Mouse (Mus musculus) large intestine, adult 2 months (tissue): ENCODE data around the gene Shisa3. TPM values are rescaled to one million over a fixed set of nuclear protein-coding genes. Genes with fewer than 3 reads are reported as not detected.

Experiments
- DNase-seq: peaks from one replicate; pipeline ENCODE4 v3.0.0-alpha.2; 2012; ENCODE audit warnings: low read depth, low spot score
- WGBS: fragments of 180-500 bp; shearing (Covaris S2); methylation state at CpG from one replicate; pipeline ENCODE4 v1.1.7; 2018; 5-methylcytosine and 5-hydroxymethylcytosine counted together
- polyA plus RNA-seq: library from polyadenylated mRNA; depleted of rRNA; stranded (reverse); fragments of >200 nt; gene quantifications from 2 replicates; pipeline ENCODE4 v1.2.3, GENCODE M21; 2012

Gene Shisa3
- polyA plus RNA-seq, 1 experiment: 1.8 TPM

DNA sequence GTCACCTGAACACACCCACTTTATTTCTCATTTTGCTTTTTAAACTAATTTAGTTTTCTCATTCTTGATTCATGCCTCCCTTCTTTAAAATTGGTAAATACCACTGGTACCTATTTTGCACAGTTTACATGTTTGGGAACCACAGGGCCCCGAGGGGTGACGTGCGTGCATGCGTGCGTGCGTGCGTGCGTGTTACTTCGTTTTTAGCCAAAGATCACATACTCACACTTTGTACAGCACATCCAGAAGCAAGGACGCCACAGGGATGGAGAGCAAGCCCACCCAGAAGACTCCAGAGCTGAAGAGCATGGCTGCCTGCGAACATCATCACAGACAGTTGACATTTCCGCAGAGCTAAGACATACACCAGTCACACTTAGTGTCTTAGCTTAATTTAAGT is 23.6 kb downstream of the Shisa3 start:
- DNase-seq: no peak
- WGBS: 93% methylated on average over 12 of the region's 12 CpGs

DNA sequence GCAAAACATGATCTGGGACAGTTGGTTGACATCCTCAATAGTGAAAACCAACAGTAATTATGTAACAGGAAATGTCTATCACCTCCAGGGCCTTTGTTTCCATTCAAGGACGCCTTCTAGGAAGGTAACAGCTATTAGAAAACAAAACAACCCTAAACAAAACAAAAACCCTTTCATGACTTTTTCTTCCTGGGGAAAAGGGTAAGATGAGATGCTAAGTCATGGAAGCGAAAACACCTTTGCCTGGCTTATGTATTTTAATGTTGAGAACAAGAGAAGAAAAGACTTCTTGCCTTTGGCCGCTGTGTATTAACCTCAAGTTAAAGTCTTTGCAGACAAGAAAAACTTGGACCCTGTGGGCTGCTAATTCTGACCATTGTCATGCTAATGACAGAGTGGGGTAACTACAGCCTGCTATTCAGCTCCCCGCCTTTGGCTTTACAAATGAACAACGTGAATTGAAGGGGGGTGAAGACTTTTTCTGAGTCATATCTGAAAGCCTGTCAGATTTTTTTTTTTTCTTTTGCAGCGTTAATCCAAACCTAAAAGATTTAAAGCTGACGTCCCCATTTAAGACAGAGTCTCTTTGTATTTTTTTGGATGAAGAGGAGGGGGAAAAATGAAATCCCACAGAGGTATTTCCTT is 25.6 kb downstream of the Shisa3 start:
- WGBS: 77% methylated on average over 7 of the region's 7 CpGs
- DNase-seq: no peak

DNA sequence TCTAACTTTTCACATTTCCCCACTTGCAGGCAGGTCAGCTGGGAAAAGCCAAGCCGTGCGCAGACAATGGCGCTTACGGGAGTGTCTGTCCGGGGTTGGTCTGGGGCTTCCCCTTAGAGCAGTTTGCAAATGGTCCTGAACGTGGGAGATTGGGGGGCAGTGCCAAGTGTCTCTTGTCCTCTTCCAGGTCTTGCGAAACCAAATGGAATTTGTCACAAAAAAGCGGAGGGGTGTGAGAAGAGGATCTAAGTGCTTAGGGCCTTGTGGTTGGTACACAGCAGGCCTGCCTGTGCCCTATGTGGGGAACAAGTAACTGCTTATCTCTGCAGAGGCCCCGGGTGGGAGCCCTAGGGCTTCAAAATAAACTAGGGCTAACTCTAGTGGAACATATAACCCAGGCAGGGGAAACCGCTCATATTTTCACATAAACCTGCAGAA is 26.2 kb downstream of the Shisa3 start:
- 73% methylated on average over 10 of the region's 10 CpGs for WGBS
- no peak for DNase-seq

DNA sequence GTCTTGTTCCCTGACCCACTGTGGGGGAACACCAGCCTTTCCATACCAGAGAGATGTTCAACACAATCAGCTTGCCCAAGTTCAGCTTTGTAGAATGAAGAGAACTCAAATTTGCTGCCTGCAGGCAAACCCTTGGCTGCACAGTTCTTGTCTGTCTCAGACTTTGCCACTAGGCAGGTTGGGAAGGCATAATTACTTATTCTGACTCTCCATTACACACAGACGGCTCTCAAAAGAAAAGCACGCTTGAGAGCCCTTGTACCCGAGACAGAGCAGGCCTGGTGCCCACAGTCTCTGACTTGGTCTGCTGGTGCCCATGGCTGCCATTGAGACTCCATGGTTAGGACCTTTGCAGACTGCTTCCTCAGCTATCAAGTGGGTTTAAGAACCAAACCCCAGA is 26.7 kb downstream of the Shisa3 start:
- 82% methylated on average over 3 of the region's 3 CpGs for WGBS
- DNase-seq: no peak

DNA sequence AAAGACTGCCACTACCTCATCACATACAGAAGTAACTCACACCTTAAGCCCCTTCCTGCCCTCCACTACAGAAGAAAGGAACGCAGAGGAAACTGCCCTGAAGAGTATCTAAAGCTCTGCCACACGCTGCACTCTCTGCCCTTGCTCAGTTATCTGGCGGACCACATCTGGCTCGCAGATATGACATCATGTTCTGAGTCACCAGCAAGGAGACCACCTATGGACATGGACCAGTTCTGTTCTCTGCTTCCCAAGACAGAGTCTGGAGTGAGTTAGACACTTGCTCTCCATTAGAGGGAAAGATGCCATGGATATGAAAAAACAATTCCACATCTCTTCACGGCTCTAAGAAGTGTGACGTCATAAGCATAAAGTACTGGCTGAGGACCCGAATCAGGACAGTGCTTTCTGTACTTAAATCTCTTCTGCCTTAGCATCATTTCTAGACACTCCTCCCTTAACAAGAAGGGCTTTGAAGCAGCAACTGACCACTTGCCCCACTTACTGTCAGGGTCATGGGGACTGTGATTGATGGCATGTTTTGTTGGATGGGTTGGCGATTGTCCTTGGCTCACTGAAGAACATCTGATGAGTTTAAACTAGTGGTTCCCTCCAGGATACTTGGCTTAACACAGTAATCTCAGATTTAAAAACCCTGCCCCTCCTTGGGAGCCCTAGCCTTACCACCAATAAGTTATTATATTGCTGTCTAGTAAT is 33.1 kb downstream of the Shisa3 start:
- DNase-seq: no peak
- 78% methylated on average over 8 of the region's 8 CpGs for WGBS

DNA sequence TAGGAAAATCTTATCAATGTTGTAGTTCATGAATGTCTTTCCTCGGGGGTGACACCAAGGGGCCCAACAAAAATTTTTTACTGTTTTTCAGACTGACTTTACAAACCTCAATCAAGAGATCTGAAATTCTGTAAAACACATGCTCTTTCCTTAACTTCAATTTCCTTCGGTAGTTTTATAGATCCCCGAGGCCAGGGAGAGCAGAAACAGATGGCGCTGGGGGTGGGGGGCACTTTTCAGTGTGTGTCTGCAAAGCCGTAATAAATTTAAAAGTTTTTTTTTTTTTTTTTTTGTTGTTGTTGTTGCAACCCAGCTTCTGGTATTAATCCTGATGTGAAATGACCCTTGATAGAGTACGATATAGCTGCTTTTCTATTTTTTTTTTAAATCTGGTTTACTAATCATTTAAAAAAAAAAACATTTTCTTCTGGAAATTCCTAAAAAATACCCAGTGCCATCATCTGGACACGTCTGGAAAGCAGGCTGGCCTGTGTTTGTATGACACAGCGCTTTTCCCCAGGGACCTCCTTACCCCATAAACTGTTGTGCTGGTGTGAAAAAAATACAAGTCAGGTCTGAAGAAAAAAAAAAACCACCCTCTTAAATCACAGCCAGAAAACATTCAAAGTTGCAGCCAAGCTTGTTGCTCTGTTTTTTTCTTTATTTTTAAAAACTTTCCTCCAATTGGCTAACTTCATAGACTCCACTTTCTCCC is 33.9 kb downstream of the Shisa3 start:
- 69% methylated on average over 8 of the region's 8 CpGs for WGBS
- DNase-seq: no peak

DNA sequence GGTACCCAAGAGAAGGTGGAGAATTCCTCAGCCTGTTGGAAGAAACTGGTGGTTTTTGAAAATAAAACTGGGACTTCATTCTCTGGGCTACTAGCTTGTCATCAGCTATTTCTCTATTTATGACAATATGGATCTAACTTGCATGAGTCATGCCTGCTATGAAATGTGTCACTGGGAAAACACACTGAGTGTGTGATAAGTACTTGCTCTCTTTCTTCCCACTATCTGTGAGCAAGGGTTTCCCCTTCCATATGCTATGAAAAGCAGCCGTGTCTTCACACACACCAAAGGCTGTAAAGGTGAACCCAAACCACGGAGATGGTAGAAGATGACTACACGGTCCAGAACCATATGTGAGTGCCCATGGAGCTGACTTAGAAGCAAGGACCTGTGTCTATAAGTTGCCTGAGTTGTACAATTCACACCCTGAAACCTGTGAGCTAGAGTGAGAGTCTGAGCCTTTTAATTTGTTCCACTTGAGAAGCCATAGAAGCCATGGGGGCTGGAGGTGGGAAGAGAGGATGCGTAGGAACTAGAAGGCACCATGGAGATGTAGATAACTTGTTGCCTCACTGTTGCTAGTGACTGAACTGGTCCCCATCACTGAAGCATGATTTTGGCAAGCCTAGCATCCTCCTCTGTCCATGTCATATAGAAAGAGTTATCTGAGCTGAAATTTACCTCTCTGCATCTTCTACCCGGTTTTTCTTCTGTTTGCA is 36.0 kb downstream of the Shisa3 start:
- no peak for DNase-seq

DNA sequence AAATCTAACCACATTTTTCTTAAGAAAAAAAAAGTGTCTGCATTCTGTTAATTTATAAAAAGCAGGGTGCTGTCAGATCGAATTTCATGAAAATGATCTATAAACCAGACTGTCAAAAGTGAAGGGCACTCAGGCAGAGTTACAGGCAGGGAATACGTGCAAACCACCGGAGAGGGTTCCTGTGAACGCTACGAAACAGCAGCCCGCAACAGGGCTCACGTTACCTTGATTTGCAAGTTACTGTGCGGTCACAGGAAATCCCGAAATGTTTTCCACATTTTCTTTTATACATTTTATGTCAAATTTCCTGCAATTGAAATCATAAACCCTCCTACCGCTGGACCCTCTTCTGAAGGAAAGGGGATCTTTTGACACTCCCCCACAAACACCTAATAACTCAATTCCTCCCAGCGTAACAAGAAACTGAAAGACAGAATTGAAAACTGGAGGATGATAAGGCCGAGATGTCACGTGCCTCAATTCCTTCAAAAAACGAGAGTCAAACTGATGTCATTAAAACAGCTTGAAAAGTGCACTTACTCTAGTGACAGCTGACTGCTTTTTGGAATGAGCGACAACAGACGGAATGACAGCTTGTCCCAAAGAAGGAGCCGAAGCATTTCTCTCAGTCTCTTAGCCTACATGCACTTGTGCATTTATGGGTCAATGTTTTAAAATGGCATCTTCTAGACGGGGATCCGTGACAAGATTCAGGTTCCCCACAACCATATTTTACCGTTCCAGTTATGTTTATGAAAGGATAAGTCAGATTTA is 39.3 kb downstream of the Shisa3 start:
- 88% methylated on average over 20 of the region's 20 CpGs for WGBS
- DNase-seq: no peak

More for the DNA sequence above, 36.0 kb downstream of the Shisa3 start:
- 89% methylated on average over 5 of the region's 5 CpGs for WGBS

DNA sequence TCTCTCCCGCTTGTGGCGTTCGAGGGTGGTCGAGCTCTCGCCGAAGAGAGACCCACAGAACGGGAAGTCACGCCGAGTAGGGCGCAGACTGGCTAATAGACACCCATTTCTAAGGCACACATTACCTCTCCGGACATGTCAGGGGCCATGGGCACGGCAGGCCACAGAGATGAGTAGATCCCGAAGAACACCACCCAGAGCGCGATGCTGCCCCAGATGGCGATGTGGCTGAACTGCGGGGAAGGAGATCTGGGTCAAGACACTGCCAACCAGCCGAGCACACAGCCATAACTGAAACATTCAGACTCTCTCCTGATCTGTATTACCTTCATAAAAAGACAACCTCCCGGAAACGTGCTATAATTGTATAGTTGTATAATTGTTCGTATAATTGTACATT is 39.9 kb downstream of the Shisa3 start:
- no peak for DNase-seq
- WGBS: 87% methylated on average over 21 of the region's 21 CpGs

DNA sequence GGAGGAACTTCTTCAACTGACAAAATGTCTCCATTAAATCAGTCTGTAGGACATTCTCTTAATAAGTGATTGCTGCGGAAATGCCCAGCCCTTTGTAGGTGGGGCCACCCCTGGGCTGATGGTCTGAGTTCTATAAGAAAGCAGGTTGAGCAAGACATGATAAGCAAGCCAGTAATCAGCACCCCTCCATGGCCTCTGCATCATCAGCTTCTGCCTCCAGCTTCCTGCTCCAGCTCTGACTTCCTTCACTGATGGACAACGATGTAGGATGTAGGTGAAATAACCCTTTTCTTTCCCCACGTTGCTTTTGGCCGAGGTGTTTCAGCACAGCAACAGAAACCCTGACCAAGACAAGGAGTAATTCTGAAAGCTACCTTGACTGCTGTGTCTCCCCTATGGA is 41.5 kb downstream of the Shisa3 start:
- 89% methylated on average over 4 of the region's 4 CpGs for WGBS
- no peak for DNase-seq

DNA sequence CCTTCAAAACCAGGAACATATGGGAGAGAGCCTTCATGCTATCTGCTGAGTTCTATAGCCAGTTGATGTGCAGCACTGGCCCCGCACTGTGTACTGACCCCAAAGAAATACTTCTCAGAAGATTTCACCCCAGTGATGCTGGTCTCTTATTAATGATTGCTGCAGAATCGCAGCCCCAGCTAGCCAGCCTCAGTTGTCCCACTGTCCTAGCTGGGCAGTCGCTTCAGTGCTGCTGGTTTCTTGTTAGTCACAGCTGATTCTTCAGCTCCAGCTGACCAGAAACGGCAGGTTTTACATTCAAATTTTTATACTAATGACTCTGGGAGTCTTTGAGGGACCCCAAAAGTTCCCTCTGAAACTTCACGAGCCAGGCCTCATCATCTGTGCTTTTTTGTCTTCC is 42.3 kb downstream of the Shisa3 start:
- WGBS: 93% methylated on average over 5 of the region's 5 CpGs

DNA sequence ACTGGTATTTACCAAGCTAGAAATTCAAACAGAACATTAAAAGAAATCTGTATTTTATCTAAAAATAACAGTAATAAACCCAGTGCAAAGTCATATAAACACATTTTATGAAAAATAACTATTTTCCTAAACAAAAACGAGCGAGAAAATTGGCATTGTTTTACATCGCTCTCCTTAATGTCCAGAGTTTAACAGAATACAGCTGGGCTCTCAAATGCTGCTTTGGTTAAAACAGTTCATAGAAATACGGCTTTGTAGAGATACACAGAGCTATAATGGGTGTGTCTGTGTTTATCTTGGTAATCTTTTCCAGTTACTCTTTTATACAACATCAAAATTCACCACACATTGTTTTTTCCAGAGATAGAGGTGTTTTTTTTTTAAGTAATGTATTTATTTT is 44.8 kb downstream of the Shisa3 start:
- 57% methylated on average over 4 of the region's 4 CpGs for WGBS
- no peak for DNase-seq

More for the DNA sequence above, 42.3 kb downstream of the Shisa3 start:
- no peak for DNase-seq

DNA sequence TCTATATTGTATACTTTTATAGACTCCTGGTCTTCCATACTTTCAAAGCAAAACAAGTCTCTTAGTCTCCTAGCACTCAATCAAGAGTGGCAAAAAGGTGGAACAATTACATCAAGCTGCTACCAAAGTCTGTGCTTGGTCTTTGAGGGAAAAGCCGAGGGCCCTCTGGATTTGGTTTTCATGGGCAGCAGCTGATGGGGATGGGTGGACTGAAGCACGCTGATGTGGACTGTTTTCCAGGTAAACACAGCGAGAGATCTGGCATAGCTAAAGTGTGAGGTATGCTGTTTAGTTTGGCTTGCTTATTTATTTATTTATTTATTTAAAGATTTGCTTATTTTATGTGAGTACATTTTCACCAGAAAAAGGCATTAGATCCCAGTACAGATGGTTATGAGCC is 45.9 kb downstream of the Shisa3 start:
- DNase-seq: no peak
- 97% methylated on average over 3 of the region's 3 CpGs for WGBS

DNA sequence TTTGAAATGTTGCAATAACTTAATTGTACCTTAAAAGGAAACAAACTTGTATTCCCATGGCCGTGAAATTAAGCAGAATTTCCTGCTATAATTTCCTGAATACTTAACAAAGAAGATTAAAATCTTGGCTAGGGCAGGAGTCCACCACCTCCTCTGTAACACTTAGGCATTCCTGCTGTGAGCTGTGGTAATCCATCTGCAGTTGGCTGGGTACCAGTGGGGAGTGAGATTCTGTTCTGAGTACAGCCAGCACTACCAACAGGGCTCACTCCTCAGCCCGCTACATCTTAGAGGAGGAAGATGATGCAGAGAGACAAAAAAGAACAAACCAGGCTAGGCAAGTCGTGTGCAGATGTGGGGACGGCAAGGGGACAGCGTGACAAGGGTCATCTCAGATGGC is 46.9 kb downstream of the Shisa3 start:
- WGBS: 82% methylated on average over 5 of the region's 5 CpGs
- no peak for DNase-seq

DNA sequence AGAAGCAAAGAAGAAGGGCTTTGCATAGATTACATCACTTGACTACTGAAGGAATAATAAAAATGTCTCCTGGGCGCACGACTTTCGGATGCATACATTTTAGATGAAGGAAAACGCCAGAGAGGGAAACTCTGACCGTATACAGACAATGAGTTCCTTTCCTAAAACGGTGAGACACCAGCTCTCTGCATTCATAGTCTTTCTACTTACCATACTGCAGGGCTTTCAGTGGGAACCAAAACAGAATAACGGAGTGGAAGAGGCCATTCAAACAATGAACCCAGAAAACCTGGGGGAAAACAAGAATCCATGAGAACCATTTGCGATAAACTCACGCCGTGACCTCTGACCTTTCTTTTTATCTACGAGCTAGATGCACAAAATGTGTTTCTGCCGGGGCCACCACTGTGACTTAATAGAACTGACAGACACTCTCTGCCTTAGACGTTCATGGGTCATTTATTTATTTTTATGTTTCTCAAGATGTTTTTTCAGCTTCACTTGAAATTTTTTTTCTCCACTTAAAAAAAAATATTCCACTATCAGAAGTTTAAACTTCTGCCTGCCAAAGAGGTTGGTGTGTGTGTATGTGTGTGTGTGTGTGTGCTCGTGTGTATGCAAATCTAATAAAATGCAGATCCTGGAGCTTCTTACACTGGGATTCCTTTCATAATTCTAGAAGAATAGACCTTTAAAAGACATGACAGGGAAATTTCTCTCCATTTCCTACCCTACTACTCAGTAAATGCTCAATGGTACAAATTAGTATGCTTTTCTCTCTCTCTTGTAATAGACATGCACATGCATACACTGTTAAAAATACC is 48.2 kb downstream of the Shisa3 start:
- WGBS: 87% methylated on average over 14 of the region's 14 CpGs
- no peak for DNase-seq

DNA sequence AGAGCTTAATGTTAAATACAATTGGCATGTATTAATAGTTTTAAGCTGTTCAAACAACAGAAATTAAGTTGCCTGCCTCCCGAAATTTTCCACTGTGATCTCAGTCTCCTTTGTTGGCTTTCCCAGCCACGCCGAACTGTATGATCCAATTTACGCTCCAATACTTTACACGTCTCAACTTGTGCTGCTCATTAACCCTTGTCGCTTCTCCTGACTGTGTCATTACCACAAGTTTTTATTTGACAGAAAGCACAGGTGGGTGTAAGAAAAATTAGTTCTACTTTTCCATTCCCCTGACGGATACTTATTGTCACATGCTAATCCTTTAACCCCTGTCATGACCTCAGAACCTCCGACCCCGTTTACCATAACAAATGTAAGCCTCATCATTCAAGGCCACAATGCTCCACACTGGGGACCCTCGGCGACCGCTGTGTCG is 49.2 kb downstream of the Shisa3 start:
- 82% methylated on average over 13 of the region's 13 CpGs for WGBS
- DNase-seq: no peak

DNA sequence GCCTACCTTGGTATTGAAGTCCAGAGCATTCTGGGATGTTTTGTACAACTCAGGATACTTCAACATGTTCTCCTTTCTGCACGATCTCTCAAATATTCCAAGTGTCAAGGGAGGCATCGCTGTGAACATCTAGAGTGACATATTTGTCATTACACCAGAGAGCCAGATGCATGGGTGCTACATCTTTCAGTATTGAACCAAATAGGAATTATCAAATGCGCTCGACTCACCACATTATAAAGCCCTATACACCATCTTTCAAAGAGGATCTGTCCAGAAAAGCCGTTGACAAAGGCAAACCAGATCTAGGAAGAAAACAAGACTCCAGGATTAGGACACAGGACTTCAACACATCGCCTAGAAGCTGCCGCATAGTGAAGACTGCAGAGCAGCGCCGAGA is 52.2 kb downstream of the Shisa3 start:
- 95% methylated on average over 9 of the region's 9 CpGs for WGBS
- no peak for DNase-seq

DNA sequence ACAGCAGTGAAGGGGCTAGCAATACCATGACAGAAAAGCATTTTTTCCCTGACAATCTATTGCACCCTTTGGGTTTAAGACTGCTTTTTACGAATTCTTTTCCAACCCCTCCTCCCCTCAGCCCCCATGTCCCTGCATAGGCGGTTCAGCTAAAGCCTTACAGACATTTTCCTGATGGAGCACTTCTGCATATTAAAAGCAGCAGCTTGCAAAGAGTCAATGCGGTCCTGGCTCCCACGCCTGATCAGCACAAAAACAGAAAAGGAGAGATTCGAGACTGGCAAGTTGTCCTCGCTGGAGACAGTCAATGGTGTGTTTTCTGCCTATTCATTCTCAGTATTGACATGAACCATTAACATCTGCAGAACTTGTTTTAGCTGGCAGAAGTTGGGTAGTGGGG is 55.0 kb downstream of the Shisa3 start:
- WGBS: 78% methylated on average over 6 of the region's 6 CpGs
- no peak for DNase-seq
